Mouse (Mus musculus) lung, postnatal 36 days (tissue): Measurements from ENCODE around the gene Dchs1.

Experiments
- DNase-seq: peaks from one replicate; pipeline ENCODE4 v3.0.0; 2022; ENCODE audit warnings: mixed read lengths

Gene Dchs1

GRCm38 (mm10) chr7:105787285-105788140 lies at the start of gene Dchs1:
Gene Dchs1 (minus strand): TSS chr7:105787654.
- no peak for DNase-seq

- DNase-seq = no peak
Observed at GRCm38 (mm10) chr7:105824281-105824680, 36.8 kb upstream of the Dchs1 start.

GRCm38 (mm10) chr7:105818483-105818882 lies 31.0 kb upstream of the Dchs1 start:
- peak; percentile 61 for DNase-seq

GRCm38 (mm10) chr7:105816736-105817135 lies 29.3 kb upstream of the Dchs1 start:
- peak; percentile 31 for DNase-seq

GRCm38 (mm10) chr7:105813326-105813725 lies 25.9 kb upstream of the Dchs1 start:
- DNase-seq = no peak

GRCm38 (mm10) chr7:105812566-105812965 lies 25.1 kb upstream of the Dchs1 start:
- peak; percentile 24 for DNase-seq

- peak; percentile 18 for DNase-seq
Observed at GRCm38 (mm10) chr7:105811516-105811915, 24.1 kb upstream of the Dchs1 start.

GRCm38 (mm10) chr7:105810877-105811489 lies 23.5 kb upstream of the Dchs1 start, which contains the start of gene Mrpl17:
Gene Mrpl17 (minus strand): TSS chr7:105811099.
- peak; percentile 100 for DNase-seq

- DNase-seq = no peak
Observed at GRCm38 (mm10) chr7:105810280-105810876, 22.9 kb upstream of the Dchs1 start.

- DNase-seq = no peak
Observed at GRCm38 (mm10) chr7:105809836-105810235, 22.4 kb upstream of the Dchs1 start.

- DNase-seq = peak; percentile 47
Observed at GRCm38 (mm10) chr7:105808385-105808784, 20.9 kb upstream of the Dchs1 start.

GRCm38 (mm10) chr7:105806716-105807115 lies 19.3 kb upstream of the Dchs1 start:
- no peak for DNase-seq

- DNase-seq = no peak
Observed at GRCm38 (mm10) chr7:105806125-105806524, 18.7 kb upstream of the Dchs1 start.

GRCm38 (mm10) chr7:105803428-105803827 lies 16.0 kb upstream of the Dchs1 start:
- DNase-seq = no peak

- DNase-seq = no peak
Observed at GRCm38 (mm10) chr7:105802771-105803170, 15.3 kb upstream of the Dchs1 start.

GRCm38 (mm10) chr7:105802312-105802711 lies 14.9 kb upstream of the Dchs1 start:
- DNase-seq = no peak

GRCm38 (mm10) chr7:105796972-105797371 lies 9.5 kb upstream of the Dchs1 start:
- DNase-seq = no peak

- no peak for DNase-seq
Observed at GRCm38 (mm10) chr7:105795759-105796366, 8.4 kb upstream of the Dchs1 start.

- no peak for DNase-seq
Observed at GRCm38 (mm10) chr7:105793701-105794100, 6.2 kb upstream of the Dchs1 start.

- DNase-seq = no peak
Observed at GRCm38 (mm10) chr7:105791147-105791546, 3.7 kb upstream of the Dchs1 start.

- no peak for DNase-seq
Observed at GRCm38 (mm10) chr7:105786506-105787284, 759 bp downstream of the Dchs1 start.

- no peak for DNase-seq
Observed at GRCm38 (mm10) chr7:105784556-105784955, 2.9 kb downstream of the Dchs1 start.
